Mouse (Mus musculus) G1E-ER4 (cell line): ENCODE data around the gene Lrrc7. TPM values are rescaled to one million over a fixed set of nuclear protein-coding genes. Genes with fewer than 3 reads are reported as not detected.

ENCODE experiments used
- GATA1 ChIP-seq: IDR thresholded peaks from one replicate; pipeline ENCODE4 v1.8.0; 2012; ENCODE audit warnings: low read length, inconsistent platforms
- polyA plus RNA-seq: library from polyadenylated mRNA; stranded (reverse); fragments of >175 nt; gene quantifications from 2 replicates; pipeline ENCODE4 v1.2.3, GENCODE M21; 2012

The Lrrc7 gene
- polyA plus RNA-seq, 1 experiment = not detected

- TF ChIP-seq GATA1 = no peak
Measured at GRCm38 (mm10) chr3:158270887-158271286, 291.1 kb downstream of the Lrrc7 start.

GRCm38 (mm10) chr3:158252576-158252975 is 309.4 kb downstream of the Lrrc7 start:
- no peak for TF ChIP-seq GATA1

- no peak for TF ChIP-seq GATA1
Measured at GRCm38 (mm10) chr3:158247672-158248071, 314.3 kb downstream of the Lrrc7 start.

GRCm38 (mm10) chr3:158210657-158211056 is 351.4 kb downstream of the Lrrc7 start:
- no peak for TF ChIP-seq GATA1

GRCm38 (mm10) chr3:158210026-158210425 is 352.0 kb downstream of the Lrrc7 start:
- no peak for TF ChIP-seq GATA1

GRCm38 (mm10) chr3:158207840-158208239 is 354.2 kb downstream of the Lrrc7 start:
- no peak for TF ChIP-seq GATA1

- TF ChIP-seq GATA1 = no peak
Measured at GRCm38 (mm10) chr3:158202776-158203175, 359.2 kb downstream of the Lrrc7 start.

GRCm38 (mm10) chr3:158195426-158195825 is 366.6 kb downstream of the Lrrc7 start:
- no peak for TF ChIP-seq GATA1

GRCm38 (mm10) chr3:158193229-158193628 is 368.8 kb downstream of the Lrrc7 start:
- no peak for TF ChIP-seq GATA1

- no peak for TF ChIP-seq GATA1
Measured at GRCm38 (mm10) chr3:158174880-158175735, 386.9 kb downstream of the Lrrc7 start.

GRCm38 (mm10) chr3:158169180-158169579 is 392.8 kb downstream of the Lrrc7 start:
- TF ChIP-seq GATA1 = no peak

- TF ChIP-seq GATA1 = no peak
Measured at GRCm38 (mm10) chr3:158168454-158168853, 393.6 kb downstream of the Lrrc7 start.

GRCm38 (mm10) chr3:158165004-158165403 is 397.0 kb downstream of the Lrrc7 start:
- no peak for TF ChIP-seq GATA1

- no peak for TF ChIP-seq GATA1
Measured at GRCm38 (mm10) chr3:158164452-158164851, 397.6 kb downstream of the Lrrc7 start.

- TF ChIP-seq GATA1 = no peak
Measured at GRCm38 (mm10) chr3:158163127-158163526, 398.9 kb downstream of the Lrrc7 start.

- no peak for TF ChIP-seq GATA1
Measured at GRCm38 (mm10) chr3:158161924-158162490, 400.0 kb downstream of the Lrrc7 start.
